Mouse (Mus musculus): ENCODE measurements around the gene Gpr19.

DNA sequence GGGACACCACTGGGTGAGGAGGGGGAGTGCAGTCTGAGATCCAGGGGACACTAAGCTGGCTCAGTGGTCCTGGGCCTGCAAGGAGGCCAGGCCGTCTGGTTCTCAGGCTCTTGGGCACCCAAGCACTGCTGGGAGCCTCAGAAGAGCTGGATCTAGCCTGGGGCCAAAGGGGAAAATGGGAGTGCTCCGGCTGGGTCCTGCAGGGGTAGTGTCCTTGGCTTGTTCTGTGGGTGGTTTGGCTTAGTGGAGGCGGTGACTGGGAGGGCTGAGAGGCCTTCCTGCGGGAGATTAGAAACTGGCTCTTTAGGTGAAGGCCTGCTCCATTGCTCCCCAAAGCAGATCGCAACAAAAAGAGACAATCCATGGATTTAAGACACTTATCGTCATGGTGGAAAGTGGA, 52.1 kb downstream of the Gpr19 start:
- TF ChIP-seq POLR2A (IDR thresholded peaks at IDR 0.05; ENCODE audit: borderline replicate concordance, control insufficient read depth, low read depth, low read length) (no peak), CTCF (IDR thresholded peaks at IDR 0.05; ENCODE audit: control insufficient read depth, insufficient read depth, low read length) (no peak)

All from bone marrow, adult 2 months (tissue).